Mouse (Mus musculus) MEL (cell line): ENCODE measurements around the gene Pax4.

Experiments used
- EP300 ChIP-seq, 2 experiments: IDR thresholded peaks; 2 replicates each; pipeline ENCODE4 v1.6.1; 2011; ENCODE audit warnings: improper control_type of control experiment in 2 of 2, low read length in 2 of 2, low read depth in 1 of 2, mild to moderate bottlenecking in 1 of 2
- POLR2A ChIP-seq, 2 experiments: IDR thresholded peaks; 2 replicates each; pipeline ENCODE4 v1.6.1; 2011 to 2012; ENCODE audit warnings: low read length in 2 of 2, mild to moderate bottlenecking in 2 of 2, control low read depth in 1 of 2, improper control_type of control experiment in 1 of 2, low read depth in 1 of 2, moderate library complexity in 1 of 2; ENCODE audit not compliant: control insufficient read depth in 1 of 2, insufficient read depth in 1 of 2, poor library complexity in 1 of 2
- POLR2AphosphoS5 ChIP-seq: IDR thresholded peaks from 2 replicates; pipeline ENCODE4 v1.6.1; 2012; ENCODE audit warnings: low read depth, borderline replicate concordance, mild to moderate bottlenecking, inconsistent platforms, low read length, moderate library complexity, mixed read lengths
- RCOR1 ChIP-seq: IDR thresholded peaks from 2 replicates; pipeline ENCODE4 v1.6.1; 2012; ENCODE audit warnings: low read depth, mild to moderate bottlenecking, inconsistent platforms, low read length, improper control_type of control experiment
- SIN3A ChIP-seq: IDR thresholded peaks from 2 replicates; pipeline ENCODE4 v1.6.1; 2012; ENCODE audit warnings: low read length, improper control_type of control experiment, inconsistent platforms
- TBP ChIP-seq: IDR thresholded peaks from 2 replicates; pipeline ENCODE4 v1.8.0; 2011; ENCODE audit warnings: low read depth, low read length, improper control_type of control experiment
- USF2 ChIP-seq, 2 experiments: IDR thresholded peaks; 2 replicates each; pipeline ENCODE4 v1.6.1; 2011 to 2012; ENCODE audit warnings: improper control_type of control experiment in 2 of 2, low read length in 2 of 2, borderline replicate concordance in 1 of 2, inconsistent platforms in 1 of 2, low read depth in 1 of 2, mild to moderate bottlenecking in 1 of 2; ENCODE audit not compliant: insufficient read depth in 1 of 2

GRCm38 (mm10) chr6:28474839-28475238, 25.7 kb upstream of the Pax4 start, which contains the start of gene Snd1:
- TF ChIP-seq POLR2AphosphoS5 (no peak), SIN3A (no peak), USF2 (IDR thresholded peaks at IDR 0.05; ENCODE audit: borderline replicate concordance in 1 of 2, insufficient read depth in 1 of 2, low read depth in 1 of 2, low read length in 2 of 2) (no peak), POLR2A (IDR thresholded peaks at IDR 0.05; ENCODE audit: control insufficient read depth in 1 of 2, insufficient read depth in 1 of 2, low read depth in 1 of 2, low read length in 2 of 2, poor library complexity in 1 of 2) (no peak), RCOR1 (no peak), TBP (no peak), EP300 (IDR thresholded peaks at IDR 0.05; ENCODE audit: low read depth in 1 of 2, low read length in 2 of 2) (no peak)
